Mouse (Mus musculus) liver, embryonic 11.5 days (tissue): ENCODE data around the gene Igsf8. TPM values are rescaled to one million over a fixed set of nuclear protein-coding genes. Genes with fewer than 3 reads are reported as not detected.

Source experiments
- ATAC-seq: fragments of 200-750 bp; cut with Nextera tagmentation; replicated peaks from 2 replicates; pipeline ENCODE4 v1.8.0; 2017; ENCODE audit warnings: moderate number of reproducible peaks, mild to moderate bottlenecking, moderate TSS enrichment, moderate library complexity; ENCODE audit not compliant: low FRiP score
- DNase-seq: peaks from one replicate; pipeline ENCODE4 v3.0.0-alpha.2; 2017; ENCODE audit warnings: low spot score
- H3K27ac ChIP-seq: fragments of 300-500 bp; sonication (generic); 2 replicates; pipeline ENCODE4 v1.5.1; 2014; ENCODE audit warnings: mild to moderate bottlenecking, low read depth, low read length, control low read depth
- H3K27me3 ChIP-seq: fragments of 300-500 bp; sonication (generic); replicated peaks from 2 replicates; pipeline ENCODE4 v1.6.1; 2014; ENCODE audit warnings: low read length, mixed read lengths; ENCODE audit not compliant: control insufficient read depth, insufficient read depth
- H3K36me3 ChIP-seq: fragments of 300-500 bp; sonication (generic); 2 replicates; pipeline ENCODE4 v1.6.1; 2014; ENCODE audit warnings: mild to moderate bottlenecking, low read length, moderate library complexity, mixed read lengths; ENCODE audit not compliant: control insufficient read depth, insufficient read depth
- H3K4me1 ChIP-seq: fragments of 300-500 bp; sonication (generic); replicated peaks from 2 replicates; pipeline ENCODE4 v1.6.1; 2014; ENCODE audit warnings: low read length, mixed read lengths; ENCODE audit not compliant: control insufficient read depth, insufficient read depth
- H3K4me2 ChIP-seq: fragments of 300-500 bp; sonication (generic); 2 replicates; pipeline ENCODE4 v1.6.1; 2014; ENCODE audit warnings: mild to moderate bottlenecking, control low read depth, moderate library complexity
- H3K4me3 ChIP-seq: fragments of 300-500 bp; sonication (generic); 2 replicates; pipeline ENCODE4 v1.5.1; 2014; ENCODE audit warnings: low read depth, low read length, control low read depth
- H3K9ac ChIP-seq: fragments of 300-500 bp; sonication (generic); 2 replicates; pipeline ENCODE4 v1.6.1; 2014; ENCODE audit warnings: low read depth, low read length, control low read depth
- H3K9me3 ChIP-seq: fragments of 300-500 bp; sonication (generic); 2 replicates; pipeline ENCODE4 v1.6.1; 2016; ENCODE audit warnings: low read length, inconsistent platforms, mixed read lengths; ENCODE audit not compliant: control insufficient read depth
- WGBS: fragments of 180-500 bp; shearing (Covaris S2); extraction: QIAGEN DNeasy Blood & Tissue Kit; methylation state at CpG from one replicate; pipeline ENCODE4 v1.1.7; 2014; 5-methylcytosine and 5-hydroxymethylcytosine counted together
- polyA plus RNA-seq: library from polyadenylated mRNA; unstranded; fragments of >200 nt; fragmentation: Nextera tagmentation; extraction: Ambion mirVana; gene quantifications from 2 replicates; pipeline ENCODE4 v1.2.1, GENCODE M21; 2014

Igsf8 gene
- polyA plus RNA-seq, 1 experiment from 2014 or later, result 32.9 TPM

- H3K27me3 ChIP-seq, result peaks cover 38% of the 10 kb centered on the region
- 24% methylated on average over 6 of the region's 6 CpGs for WGBS
- no peak for DNase-seq
Measured at GRCm38 (mm10) chr1:172302851-172303250, 41.4 kb downstream of the Igsf8 start.

GRCm38 (mm10) chr1:172304443-172304842 lies 43.0 kb downstream of the Igsf8 start:
- 33% methylated on average over 6 of the region's 6 CpGs for WGBS
- no peak overlapping the region for H3K9ac ChIP-seq
- ATAC-seq (peak; percentile 82), DNase-seq (no peak)
- H3K9me3 ChIP-seq, result no peaks in the 10 kb centered on the region
- H3K27me3 ChIP-seq, result peaks cover 22% of the 10 kb centered on the region
- peak overlapping the region; percentile 38 for H3K4me2 ChIP-seq
- H3K4me1 ChIP-seq, result peaks cover 21% of the 10 kb centered on the region
- no peak overlapping the region for H3K27ac ChIP-seq
- H3K4me3 ChIP-seq, result no peak overlapping the region
- H3K36me3 ChIP-seq, result no peaks in the 10 kb centered on the region

More at GRCm38 (mm10) chr1:172302851-172303250, 41.4 kb downstream of the Igsf8 start:
- no peak overlapping the region for H3K4me3 ChIP-seq
- no peak overlapping the region for H3K4me2 ChIP-seq
- H3K4me1 ChIP-seq, result peaks cover 20% of the 10 kb centered on the region
- no peak overlapping the region for H3K27ac ChIP-seq
- H3K9me3 ChIP-seq, result no peaks in the 10 kb centered on the region
- H3K36me3 ChIP-seq, result no peaks in the 10 kb centered on the region
- 0 out of 2 replicates have a peak, but pooled peaks have one; percentile 1 for ATAC-seq
- no peak overlapping the region for H3K9ac ChIP-seq

- Histone ChIP-seq H3K9me3 (no peaks in the 10 kb centered on the region), H3K4me1 (peaks cover 25% of the 10 kb centered on the region), H3K27ac (no peak overlapping the region), H3K4me3 (no peak overlapping the region), H3K36me3 (no peaks in the 10 kb centered on the region), H3K4me2 (no peak overlapping the region), H3K9ac (no peak overlapping the region), H3K27me3 (peaks cover 15% of the 10 kb centered on the region)
- WGBS, result 58% methylated on average over 2 of the region's 2 CpGs
- DNase-seq (no peak), ATAC-seq (no peak)
Measured at GRCm38 (mm10) chr1:172305153-172305552, 43.7 kb downstream of the Igsf8 start.

GRCm38 (mm10) chr1:172305635-172306034 lies 44.2 kb downstream of the Igsf8 start:
- H3K9ac ChIP-seq, result no peak overlapping the region
- no peak for ATAC-seq
- no peak overlapping the region for H3K4me2 ChIP-seq
- WGBS, result 57% methylated on average over 3 of the region's 3 CpGs
- no peak overlapping the region for H3K27ac ChIP-seq
- H3K27me3 ChIP-seq, result peaks cover 10% of the 10 kb centered on the region
- no peaks in the 10 kb centered on the region for H3K9me3 ChIP-seq
- H3K4me3 ChIP-seq, result no peak overlapping the region
- DNase-seq, result no peak
- H3K36me3 ChIP-seq, result no peaks in the 10 kb centered on the region
- peaks cover 28% of the 10 kb centered on the region for H3K4me1 ChIP-seq

- Histone ChIP-seq H3K27ac (no peak overlapping the region), H3K36me3 (no peaks in the 10 kb centered on the region), H3K9me3 (no peaks in the 10 kb centered on the region), H3K9ac (no peak overlapping the region), H3K4me3 (no peak overlapping the region), H3K4me1 (peaks cover 33% of the 10 kb centered on the region), H3K4me2 (no peak overlapping the region), H3K27me3 (peaks cover 7% of the 10 kb centered on the region; the same call in 1 of the 2 replicates)
- 34% methylated on average over 4 of the region's 4 CpGs for WGBS
- DNase-seq (no peak), ATAC-seq (no peak)
Measured at GRCm38 (mm10) chr1:172306196-172306595, 44.8 kb downstream of the Igsf8 start.

- no peaks in the 10 kb centered on the region for H3K9me3 ChIP-seq
- H3K27ac ChIP-seq, result no peak overlapping the region
- H3K27me3 ChIP-seq, result peaks cover 7% of the 10 kb centered on the region; the same call in 1 of the 2 replicates
- 74% methylated on average over 6 of the region's 6 CpGs for WGBS
- no peak overlapping the region for H3K9ac ChIP-seq
- no peak overlapping the region for H3K4me3 ChIP-seq
- ATAC-seq, result no peak
- no peak overlapping the region for H3K4me2 ChIP-seq
- H3K36me3 ChIP-seq, result no peaks in the 10 kb centered on the region
- peaks cover 36% of the 10 kb centered on the region for H3K4me1 ChIP-seq
- no peak for DNase-seq
Measured at GRCm38 (mm10) chr1:172306885-172307284, 45.4 kb downstream of the Igsf8 start.

- no peak for ATAC-seq
Measured at GRCm38 (mm10) chr1:172307936-172308335, 46.5 kb downstream of the Igsf8 start.

GRCm38 (mm10) chr1:172308409-172308808 lies 47.0 kb downstream of the Igsf8 start:
- peak overlapping the region; percentile 62 for H3K27ac ChIP-seq

More at GRCm38 (mm10) chr1:172307936-172308335, 46.5 kb downstream of the Igsf8 start:
- peaks cover 39% of the 10 kb centered on the region for H3K4me1 ChIP-seq
- H3K27me3 ChIP-seq, result peaks cover 5% of the 10 kb centered on the region; the same call in 1 of the 2 replicates
- H3K4me3 ChIP-seq, result no peak overlapping the region
- H3K9me3 ChIP-seq, result no peaks in the 10 kb centered on the region
- peak overlapping the region; percentile 62 for H3K27ac ChIP-seq
- H3K36me3 ChIP-seq, result no peaks in the 10 kb centered on the region
- 69% methylated on average over 10 of the region's 10 CpGs for WGBS
- no peak for DNase-seq
- no peak overlapping the region for H3K4me2 ChIP-seq
- H3K9ac ChIP-seq, result no peak overlapping the region

GRCm38 (mm10) chr1:172309699-172310398 lies 48.4 kb downstream of the Igsf8 start:
- peak; percentile 65 for ATAC-seq
- Histone ChIP-seq H3K9ac (peak overlapping the region; percentile 74), H3K4me1 (peaks cover 34% of the 10 kb centered on the region), H3K4me2 (peak overlapping the region; percentile 75), H3K27ac (peak overlapping the region; percentile 53; the same call in 1 of the 2 replicates), H3K27me3 (no peaks in the 10 kb centered on the region), H3K4me3 (peak overlapping the region; percentile 30), H3K36me3 (no peaks in the 10 kb centered on the region), H3K9me3 (no peaks in the 10 kb centered on the region)
- 2% methylated on average over 14 of the region's 14 CpGs for WGBS
- DNase-seq, result peak; percentile 89

More at GRCm38 (mm10) chr1:172308409-172308808, 47.0 kb downstream of the Igsf8 start:
- H3K4me2 ChIP-seq, result no peak overlapping the region
- no peak for DNase-seq
- H3K27me3 ChIP-seq, result peaks cover 4% of the 10 kb centered on the region; the same call in 1 of the 2 replicates
- no peaks in the 10 kb centered on the region for H3K9me3 ChIP-seq
- no peak overlapping the region for H3K9ac ChIP-seq
- no peak overlapping the region for H3K4me3 ChIP-seq
- WGBS, result 82% methylated on average over 1 of the region's 1 CpGs
- no peaks in the 10 kb centered on the region for H3K36me3 ChIP-seq
- H3K4me1 ChIP-seq, result peaks cover 38% of the 10 kb centered on the region
- no peak for ATAC-seq
